Mouse (Mus musculus): ENCODE results near the gene Bicra. TPM values are rescaled to one million over a fixed set of nuclear protein-coding genes. Genes with fewer than 3 reads are reported as not detected.

The Bicra gene
- polyA plus RNA-seq, 1 experiment from 2014 or later: 5.0 TPM

- H3K4me1 ChIP-seq (ENCODE audit: control insufficient read depth in 2 of 2, insufficient read depth in 2 of 2, low read length in 2 of 2): peaks cover 16 to 40% of the 10 kb centered on the region in 2 experiments
- peak overlapping the region in 1 of 2 experiments; percentile 39; a peak in 2 of 4 replicates for H3K27ac ChIP-seq (replicated peaks in 1 of 2; ENCODE audit: control insufficient read depth in 1 of 2, insufficient read depth in 1 of 2, low read depth in 2 of 2, low read length in 2 of 2)
- H3K9me3 ChIP-seq (ENCODE audit: control insufficient read depth, low read length): no peaks in the 10 kb centered on the region
- no peaks in the 10 kb centered on the region for H3K27me3 ChIP-seq (ENCODE audit: control insufficient read depth, insufficient read depth, low read length)
- H3K4me2 ChIP-seq (ENCODE audit: low read length): peak overlapping the region; percentile 35
- H3K36me3 ChIP-seq (ENCODE audit: control insufficient read depth, insufficient read depth, low read length): 0 out of 2 replicates have a peak, but pooled peaks cover 5% of the 10 kb centered on the region
- ATAC-seq (ENCODE audit: insufficient number of reproducible peaks, insufficient read depth, low FRiP score, low read depth): no peak
- H3K9ac ChIP-seq (ENCODE audit: low read length): no peak overlapping the region; the same call in 1 of the 2 replicates
- WGBS: 68% methylated on average over 10 of the region's 10 CpGs
- H3K4me3 ChIP-seq (ENCODE audit: control insufficient read depth in 1 of 2, insufficient read depth in 1 of 2, low read depth in 1 of 2, low read length in 2 of 2): no peak overlapping the region
Observed at GRCm38 (mm10) chr7:16042850-16043775, 4.6 kb downstream of the Bicra start.

- Histone ChIP-seq H3K4me3 (ENCODE audit: control insufficient read depth in 1 of 2, insufficient read depth in 1 of 2, low read depth in 1 of 2, low read length in 2 of 2) (no peak overlapping the region), H3K4me1 (ENCODE audit: control insufficient read depth in 2 of 2, insufficient read depth in 2 of 2, low read length in 2 of 2) (peaks cover 16 to 42% of the 10 kb centered on the region in 2 experiments), H3K27me3 (ENCODE audit: control insufficient read depth, insufficient read depth, low read length) (no peaks in the 10 kb centered on the region), H3K9ac (ENCODE audit: low read length) (no peak overlapping the region), H3K9me3 (ENCODE audit: control insufficient read depth, low read length) (no peaks in the 10 kb centered on the region), H3K36me3 (ENCODE audit: control insufficient read depth, insufficient read depth, low read length) (0 out of 2 replicates have a peak, but pooled peaks cover 9% of the 10 kb centered on the region), H3K27ac (replicated peaks in 1 of 2; ENCODE audit: control insufficient read depth in 1 of 2, insufficient read depth in 1 of 2, low read depth in 2 of 2, low read length in 2 of 2) (no peak overlapping the region), H3K4me2 (ENCODE audit: low read length) (no peak overlapping the region)
- 80% methylated on average over 2 of the region's 2 CpGs for WGBS
- no peak for ATAC-seq (ENCODE audit: insufficient number of reproducible peaks, insufficient read depth, low FRiP score, low read depth)
Observed at GRCm38 (mm10) chr7:16041208-16041607, 6.5 kb downstream of the Bicra start.

- no peaks in the 10 kb centered on the region for H3K27me3 ChIP-seq (ENCODE audit: control insufficient read depth, insufficient read depth, low read length)
Observed at GRCm38 (mm10) chr7:16039363-16039762, 8.4 kb downstream of the Bicra start.

GRCm38 (mm10) chr7:16036972-16037371 lies 10.7 kb downstream of the Bicra start:
- WGBS: 88% methylated on average over 6 of the region's 6 CpGs
- ATAC-seq (ENCODE audit: insufficient number of reproducible peaks, insufficient read depth, low FRiP score, low read depth): no peak

More at GRCm38 (mm10) chr7:16039363-16039762, 8.4 kb downstream of the Bicra start:
- no peak for ATAC-seq (ENCODE audit: insufficient number of reproducible peaks, insufficient read depth, low FRiP score, low read depth)
- H3K9me3 ChIP-seq (ENCODE audit: control insufficient read depth, low read length): no peaks in the 10 kb centered on the region
- 91% methylated on average over 5 of the region's 5 CpGs for whole genome bisulfite sequencing
- H3K36me3 ChIP-seq (ENCODE audit: control insufficient read depth, insufficient read depth, low read length): 0 out of 2 replicates have a peak, but pooled peaks cover 9% of the 10 kb centered on the region
- H3K4me2 ChIP-seq (ENCODE audit: low read length): no peak overlapping the region
- no peak overlapping the region for H3K9ac ChIP-seq (ENCODE audit: low read length)
- peaks cover 2 to 27% of the 10 kb centered on the region in 2 experiments; a peak in 3 of 4 replicates for H3K4me1 ChIP-seq (ENCODE audit: control insufficient read depth in 2 of 2, insufficient read depth in 2 of 2, low read length in 2 of 2)
- no peak overlapping the region for H3K4me3 ChIP-seq (ENCODE audit: control insufficient read depth in 1 of 2, insufficient read depth in 1 of 2, low read depth in 1 of 2, low read length in 2 of 2)
- H3K27ac ChIP-seq (replicated peaks in 1 of 2; ENCODE audit: control insufficient read depth in 1 of 2, insufficient read depth in 1 of 2, low read depth in 2 of 2, low read length in 2 of 2): no peak overlapping the region

GRCm38 (mm10) chr7:16033580-16034461 lies 13.9 kb downstream of the Bicra start:
- Histone ChIP-seq H3K4me1 (ENCODE audit: control insufficient read depth in 2 of 2, insufficient read depth in 2 of 2, low read length in 2 of 2) (peaks cover 6 to 26% of the 10 kb centered on the region in 2 experiments; a peak in 2 of 4 replicates), H3K9ac (ENCODE audit: low read length) (no peak overlapping the region), H3K4me2 (ENCODE audit: low read length) (no peak overlapping the region), H3K27me3 (ENCODE audit: control insufficient read depth, insufficient read depth, low read length) (no peaks in the 10 kb centered on the region), H3K36me3 (ENCODE audit: control insufficient read depth, insufficient read depth, low read length) (0 out of 2 replicates have a peak, but pooled peaks cover 4% of the 10 kb centered on the region), H3K27ac (replicated peaks in 1 of 2; ENCODE audit: control insufficient read depth in 1 of 2, insufficient read depth in 1 of 2, low read depth in 2 of 2, low read length in 2 of 2) (no peak overlapping the region), H3K4me3 (ENCODE audit: control insufficient read depth in 1 of 2, insufficient read depth in 1 of 2, low read depth in 1 of 2, low read length in 2 of 2) (no peak overlapping the region), H3K9me3 (ENCODE audit: control insufficient read depth, low read length) (no peaks in the 10 kb centered on the region)
- 89% methylated on average over 8 of the region's 8 CpGs for WGBS
- no peak for ATAC-seq (ENCODE audit: insufficient number of reproducible peaks, insufficient read depth, low FRiP score, low read depth)

More at GRCm38 (mm10) chr7:16036972-16037371, 10.7 kb downstream of the Bicra start:
- H3K4me1 ChIP-seq (ENCODE audit: control insufficient read depth in 2 of 2, insufficient read depth in 2 of 2, low read length in 2 of 2): peaks cover 2 to 19% of the 10 kb centered on the region in 2 experiments; a peak in 1 of 4 replicates
- no peak overlapping the region for H3K27ac ChIP-seq (replicated peaks in 1 of 2; ENCODE audit: control insufficient read depth in 1 of 2, insufficient read depth in 1 of 2, low read depth in 2 of 2, low read length in 2 of 2)
- H3K9me3 ChIP-seq (ENCODE audit: control insufficient read depth, low read length): no peaks in the 10 kb centered on the region
- no peak overlapping the region for H3K9ac ChIP-seq (ENCODE audit: low read length)
- 0 out of 2 replicates have a peak, but pooled peaks cover 4% of the 10 kb centered on the region for H3K36me3 ChIP-seq (ENCODE audit: control insufficient read depth, insufficient read depth, low read length)
- H3K4me3 ChIP-seq (ENCODE audit: control insufficient read depth in 1 of 2, insufficient read depth in 1 of 2, low read depth in 1 of 2, low read length in 2 of 2): no peak overlapping the region
- no peaks in the 10 kb centered on the region for H3K27me3 ChIP-seq (ENCODE audit: control insufficient read depth, insufficient read depth, low read length)
- H3K4me2 ChIP-seq (ENCODE audit: low read length): no peak overlapping the region

GRCm38 (mm10) chr7:16033059-16033458 lies 14.7 kb downstream of the Bicra start:
- peaks cover 8 to 30% of the 10 kb centered on the region in 2 experiments; a peak in 2 of 4 replicates for H3K4me1 ChIP-seq (ENCODE audit: control insufficient read depth in 2 of 2, insufficient read depth in 2 of 2, low read length in 2 of 2)
- 0 out of 2 replicates have a peak, but pooled peaks cover 4% of the 10 kb centered on the region for H3K36me3 ChIP-seq (ENCODE audit: control insufficient read depth, insufficient read depth, low read length)
- H3K4me3 ChIP-seq (ENCODE audit: control insufficient read depth in 1 of 2, insufficient read depth in 1 of 2, low read depth in 1 of 2, low read length in 2 of 2): no peak overlapping the region
- H3K4me2 ChIP-seq (ENCODE audit: low read length): no peak overlapping the region
- no peaks in the 10 kb centered on the region for H3K9me3 ChIP-seq (ENCODE audit: control insufficient read depth, low read length)
- 81% methylated on average over 1 of the region's 1 CpGs for WGBS
- no peak overlapping the region for H3K27ac ChIP-seq (replicated peaks in 1 of 2; ENCODE audit: control insufficient read depth in 1 of 2, insufficient read depth in 1 of 2, low read depth in 2 of 2, low read length in 2 of 2)
- no peak overlapping the region for H3K9ac ChIP-seq (ENCODE audit: low read length)
- no peak for ATAC-seq (ENCODE audit: insufficient number of reproducible peaks, insufficient read depth, low FRiP score, low read depth)
- H3K27me3 ChIP-seq (ENCODE audit: control insufficient read depth, insufficient read depth, low read length): no peaks in the 10 kb centered on the region

- Histone ChIP-seq H3K4me1 (ENCODE audit: control insufficient read depth in 2 of 2, insufficient read depth in 2 of 2, low read length in 2 of 2) (peaks cover 6 to 24% of the 10 kb centered on the region in 2 experiments; a peak in 2 of 4 replicates), H3K36me3 (ENCODE audit: control insufficient read depth, insufficient read depth, low read length) (peaks cover 6% of the 10 kb centered on the region; the same call in 1 of the 2 replicates), H3K4me2 (ENCODE audit: low read length) (no peak overlapping the region), H3K27ac (replicated peaks in 1 of 2; ENCODE audit: control insufficient read depth in 1 of 2, insufficient read depth in 1 of 2, low read depth in 2 of 2, low read length in 2 of 2) (no peak overlapping the region), H3K27me3 (ENCODE audit: control insufficient read depth, insufficient read depth, low read length) (no peaks in the 10 kb centered on the region), H3K9me3 (ENCODE audit: control insufficient read depth, low read length) (no peaks in the 10 kb centered on the region), H3K9ac (ENCODE audit: low read length) (no peak overlapping the region), H3K4me3 (ENCODE audit: control insufficient read depth in 1 of 2, insufficient read depth in 1 of 2, low read depth in 1 of 2, low read length in 2 of 2) (no peak overlapping the region)
- 77% methylated on average over 4 of the region's 4 CpGs for WGBS
- no peak for ATAC-seq (ENCODE audit: insufficient number of reproducible peaks, insufficient read depth, low FRiP score, low read depth)
Observed at GRCm38 (mm10) chr7:16031072-16031471, 16.6 kb downstream of the Bicra start.
